Mouse (Mus musculus) olfactory bulb, adult 2 months (tissue): ENCODE measurements around the gene Cit.

Experiments
- CTCF ChIP-seq: fragments of 200-500 bp; IDR thresholded peaks from 2 replicates; pipeline ENCODE4 v1.5.1; 2012; ENCODE audit warnings: low read depth, mild to moderate bottlenecking, low read length, moderate library complexity; ENCODE audit not compliant: insufficient read depth
- POLR2A ChIP-seq: fragments of 200-500 bp; IDR thresholded peaks from 2 replicates; pipeline ENCODE4 v1.6.1; 2012; ENCODE audit warnings: mild to moderate bottlenecking, low read depth, low read length, moderate library complexity; ENCODE audit not compliant: insufficient read depth

DNA sequence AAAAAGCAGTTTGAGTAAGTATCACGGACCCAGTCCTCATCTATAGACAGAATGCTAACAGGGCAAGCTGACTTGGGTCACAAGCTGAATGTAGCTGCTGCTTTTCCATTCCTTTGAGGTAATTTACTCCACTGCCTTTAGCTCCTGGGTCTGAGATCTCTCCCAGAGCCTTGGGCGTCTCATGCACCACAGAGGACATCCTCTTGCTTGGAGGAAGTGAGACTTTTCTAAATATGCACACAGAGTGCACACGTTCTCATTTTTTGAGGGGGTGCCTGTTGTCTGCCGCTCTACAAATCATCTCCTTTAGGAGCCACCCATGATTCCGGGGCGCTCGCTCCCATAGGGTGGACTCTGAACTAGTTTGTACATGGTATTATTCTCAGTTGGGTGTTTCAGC, 167.4 kb downstream of the Cit start:
- TF ChIP-seq CTCF (no peak), POLR2A (no peak)
